Mouse (Mus musculus) CD4-positive helper T cell, adult 2 months (primary cell): ENCODE data around the gene Abhd12b.
A peak's percentile ranks its signal among the peaks of the same experiment; 100 is the strongest.
"Not testable (repeated sequence)": the region's sequence is repeated elsewhere in the genome, so short reads cannot be mapped to it uniquely, and the experiment has no call there.

Experiments used
- DNase-seq: peaks from one replicate; pipeline ENCODE4 v3.0.0-alpha.2; 2012; ENCODE audit warnings: low read depth, missing footprints, low spot score

Abhd12b gene

DNA sequence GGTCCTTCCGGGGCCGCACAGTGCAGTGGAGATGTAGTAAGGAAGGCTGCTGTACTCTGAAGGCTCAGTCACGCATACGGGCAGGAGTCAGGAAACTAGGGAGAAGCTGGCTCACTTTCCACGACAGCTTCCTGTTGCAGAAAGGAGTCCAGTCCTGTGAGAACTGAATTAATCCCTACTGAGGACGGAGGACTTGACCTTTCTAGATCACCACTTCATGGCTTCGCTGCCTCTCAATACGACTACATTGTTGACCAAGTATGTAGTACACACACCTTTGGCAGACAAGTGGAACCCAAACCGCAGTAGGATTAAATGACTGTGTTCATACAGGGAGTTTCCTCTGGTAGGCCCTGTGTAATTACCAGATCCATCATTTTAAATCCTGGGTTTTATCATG, 16.3 kb upstream of the Abhd12b start:
- no peak for DNase-seq

DNA sequence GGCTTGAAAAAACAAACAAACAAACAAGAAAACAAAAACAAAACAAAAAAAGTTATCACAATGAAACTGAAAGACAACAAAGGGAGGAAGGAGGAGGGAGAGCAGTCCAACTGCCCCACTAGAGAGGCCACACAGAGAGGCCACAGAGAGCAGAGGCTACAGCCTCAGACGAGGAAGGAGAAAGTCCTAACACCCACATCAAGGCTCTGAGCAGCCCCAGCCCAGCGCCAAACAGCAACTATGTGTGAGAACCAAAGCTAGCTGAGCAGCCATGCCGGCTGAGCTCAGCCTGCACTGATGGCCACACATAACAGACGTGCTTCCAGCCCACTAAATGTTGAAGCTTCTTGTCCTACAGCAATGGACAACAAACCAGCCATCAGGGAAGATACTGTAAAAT, 14.1 kb upstream of the Abhd12b start:
- DNase-seq, result no peak

DNA sequence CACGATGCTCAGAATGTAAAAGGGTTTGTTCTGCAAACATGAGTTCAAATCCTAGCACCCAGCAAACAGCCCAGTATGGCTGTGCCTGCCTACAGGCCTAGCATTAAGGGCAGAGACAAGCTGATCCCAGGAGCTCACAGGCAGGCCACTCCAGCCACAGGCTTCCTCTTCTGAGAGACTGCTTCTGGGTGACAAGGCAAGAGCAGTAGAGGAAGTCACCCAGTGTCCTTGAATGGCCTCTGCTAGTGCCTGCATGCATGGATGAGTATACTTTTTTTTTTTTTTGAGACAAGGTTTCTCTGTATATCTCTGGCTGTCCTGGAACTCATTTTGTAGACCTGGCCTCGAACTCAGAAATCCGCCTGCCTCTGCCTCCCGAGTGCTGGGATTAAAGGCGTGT, 13.4 kb upstream of the Abhd12b start:
- no peak for DNase-seq

DNA sequence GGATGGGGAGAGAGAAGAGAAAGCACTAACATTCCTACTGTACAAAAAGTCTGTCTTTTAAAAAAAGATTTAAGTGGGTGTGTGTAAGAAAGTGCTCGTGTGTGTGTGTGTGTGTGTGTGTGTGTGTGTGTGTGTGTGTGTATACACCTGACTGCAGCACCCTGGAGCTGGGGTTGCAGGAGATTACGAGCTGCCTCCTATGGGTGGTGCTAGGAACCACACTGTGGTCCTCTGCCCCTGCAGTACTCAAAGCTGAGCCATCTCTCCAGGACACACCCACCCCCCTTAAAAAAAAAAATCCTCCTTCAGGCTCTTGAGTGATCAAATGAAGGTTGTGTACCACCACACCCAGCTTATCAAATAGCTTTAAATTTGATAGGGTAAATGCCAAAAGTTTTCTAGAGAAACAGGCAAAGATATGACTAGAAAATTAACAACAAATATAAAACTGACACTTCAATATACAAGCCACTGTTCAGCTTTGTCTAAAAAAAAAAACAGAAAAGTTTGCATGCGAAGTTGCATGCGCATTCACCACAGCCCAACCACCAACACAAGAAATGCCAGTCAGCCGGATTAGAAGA, 12.9 kb upstream of the Abhd12b start:
- peak; percentile 35 for DNase-seq

DNA sequence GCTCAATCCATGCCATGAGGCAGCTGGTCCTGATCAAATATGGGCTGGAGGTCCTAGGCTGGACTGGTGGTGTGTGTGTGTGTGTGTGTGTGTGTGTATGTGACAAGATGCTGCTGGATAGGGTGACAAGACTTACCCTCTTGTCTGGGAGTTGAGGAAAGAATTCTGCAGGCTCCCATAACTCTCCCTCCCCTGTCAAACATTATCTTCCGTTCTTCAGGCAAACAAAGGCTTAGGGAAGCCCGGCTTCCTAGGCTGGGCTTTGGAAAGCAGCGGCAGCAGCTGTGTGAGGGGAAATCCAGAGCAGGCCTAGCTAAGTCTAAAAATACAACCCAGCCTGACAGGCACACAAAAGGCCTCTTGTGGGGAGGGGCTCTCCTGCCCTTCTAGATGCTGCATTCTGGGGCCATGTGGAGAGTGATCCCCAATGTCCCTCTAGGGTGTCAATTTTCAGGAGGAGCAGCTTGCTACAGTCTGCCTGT, 9.8 kb upstream of the Abhd12b start:
- not testable (repeated sequence) for DNase-seq

DNA sequence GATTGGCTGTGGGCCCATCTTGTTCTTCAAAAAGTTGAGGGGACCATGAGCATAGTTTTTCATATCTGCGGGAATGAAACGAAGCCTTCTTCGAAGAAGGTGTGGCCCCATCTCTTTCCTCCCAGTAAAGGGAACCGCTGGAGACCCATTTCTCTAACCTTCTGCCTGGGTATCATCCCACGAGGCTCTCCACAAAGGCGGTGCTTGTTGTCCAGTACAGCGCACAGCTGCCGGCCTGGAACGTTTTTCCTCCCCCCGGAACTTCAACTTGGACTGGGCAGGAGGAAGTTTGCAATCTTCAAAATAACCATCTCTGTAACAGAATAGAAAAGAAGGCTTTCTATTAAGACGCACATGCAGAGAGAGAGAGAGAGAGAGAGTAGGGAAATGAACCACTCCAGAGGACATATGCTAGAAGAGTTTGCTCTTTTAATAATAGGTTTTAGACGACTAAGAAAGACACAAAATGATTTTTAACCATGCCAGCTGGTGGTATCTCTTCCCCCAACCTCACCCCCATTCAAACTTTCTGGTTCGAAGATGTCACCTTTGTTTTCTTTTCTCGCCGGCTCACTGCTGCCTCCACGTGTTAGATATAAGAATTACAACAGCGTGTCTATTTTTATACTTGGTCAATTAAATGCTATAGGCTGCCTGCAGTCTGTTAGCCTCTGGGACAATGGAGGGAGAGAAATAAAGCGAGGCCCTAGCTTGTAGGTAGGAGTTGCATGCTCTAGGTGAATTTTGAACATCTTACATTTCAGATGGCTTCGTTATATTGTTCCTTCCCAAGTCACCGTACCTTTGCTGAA, 9.1 kb upstream of the Abhd12b start:
- DNase-seq, result peak; percentile 72

DNA sequence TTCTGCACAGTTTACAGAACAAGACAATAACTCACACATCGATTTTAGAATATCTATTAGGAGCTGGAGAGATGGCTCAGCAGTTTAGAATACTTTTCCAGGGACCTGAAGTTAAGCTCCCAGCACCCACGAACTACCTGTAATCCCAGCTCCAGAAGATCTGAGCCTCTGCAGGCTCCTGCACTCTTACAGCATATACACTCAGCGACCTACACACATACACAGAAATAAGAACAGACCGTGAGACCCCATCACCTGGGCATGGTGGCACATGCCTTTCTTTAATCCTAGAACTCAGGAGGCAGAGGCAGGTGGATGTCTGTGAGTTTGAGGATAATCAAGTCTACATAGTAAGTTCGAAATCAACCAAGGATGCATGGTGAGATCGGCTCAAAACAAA, 8.4 kb upstream of the Abhd12b start:
- DNase-seq, result no peak

DNA sequence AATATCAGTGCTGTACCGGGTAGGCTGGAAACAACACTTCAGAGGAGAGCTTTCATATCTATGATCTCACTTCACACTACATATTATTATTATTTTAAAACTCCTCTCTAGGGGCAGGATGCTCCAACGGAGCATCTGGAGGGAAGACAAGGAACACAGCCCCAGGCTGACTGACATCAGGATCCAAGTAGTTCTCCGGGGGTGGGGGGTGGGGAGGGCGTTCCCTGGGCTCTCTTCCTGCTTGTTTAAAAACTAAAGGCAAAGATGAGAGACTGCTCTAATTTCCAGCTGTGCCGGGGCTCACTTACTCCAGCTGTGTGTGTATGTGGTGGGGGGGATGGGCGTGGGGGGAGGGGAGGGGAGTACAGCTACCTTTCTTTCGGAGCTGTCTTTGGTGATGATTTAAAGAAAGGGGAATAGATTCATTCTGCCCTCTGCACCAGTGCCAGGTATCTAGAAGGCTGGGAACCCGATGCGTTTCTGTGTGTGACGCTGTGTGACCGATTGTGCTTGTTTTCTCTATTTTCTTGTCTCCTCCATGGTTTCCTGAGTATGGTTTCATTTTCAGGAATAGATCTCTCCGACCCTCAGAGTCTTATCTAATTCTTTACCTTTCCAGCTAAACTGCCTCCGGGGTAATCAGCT, 5.8 kb upstream of the Abhd12b start:
- DNase-seq, result no peak

DNA sequence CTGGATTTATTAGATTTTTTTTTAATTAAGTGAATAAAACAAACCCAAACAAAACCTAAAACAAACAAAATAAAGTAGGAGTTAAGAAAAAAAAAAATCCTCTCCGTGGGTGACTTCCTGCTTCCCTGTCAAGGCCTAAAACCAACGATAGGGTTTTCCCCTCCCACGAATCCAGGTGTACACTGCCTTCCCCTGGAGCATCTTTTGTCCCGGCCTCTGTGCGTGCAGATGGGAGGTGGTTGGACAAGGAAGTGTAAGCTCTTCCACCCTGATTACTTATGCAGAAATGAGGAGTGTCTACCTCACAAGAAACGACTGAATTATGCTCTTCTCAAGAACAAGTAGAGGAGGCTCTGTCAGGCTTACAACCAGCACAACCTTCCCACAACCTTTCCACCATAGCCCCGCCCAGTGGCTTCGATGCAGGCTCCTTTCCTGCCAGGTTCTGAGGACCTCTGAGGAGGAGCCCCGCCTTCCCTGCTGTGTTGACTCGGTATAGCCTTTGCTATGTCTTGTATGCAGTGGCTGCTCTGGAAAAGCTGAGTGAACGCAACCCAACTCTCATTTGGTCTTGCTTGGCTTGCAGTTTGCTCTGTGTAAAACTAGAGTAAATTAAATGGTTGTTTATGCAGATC, 5.2 kb upstream of the Abhd12b start:
- peak; percentile 52 for DNase-seq

DNA sequence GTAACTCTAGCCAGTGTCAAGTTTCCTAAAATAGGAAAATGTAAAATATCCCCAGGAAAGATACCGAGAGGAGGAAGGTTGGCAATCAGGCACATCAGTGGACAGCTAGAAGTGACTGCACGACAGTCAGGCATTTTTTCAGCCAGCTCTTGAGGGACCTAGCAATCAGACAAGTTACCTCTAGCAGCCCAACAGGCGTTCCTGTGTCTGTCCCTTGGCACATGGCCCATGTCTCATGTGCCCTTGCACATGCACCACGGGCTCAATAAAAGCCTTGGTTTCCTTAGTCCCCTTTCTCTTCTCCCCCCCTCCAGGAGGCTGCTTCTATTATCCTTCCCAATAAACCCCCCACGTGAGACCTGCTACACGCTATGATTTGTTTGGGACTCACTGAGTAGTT, 2.3 kb downstream of the Abhd12b start:
- DNase-seq, result no peak

DNA sequence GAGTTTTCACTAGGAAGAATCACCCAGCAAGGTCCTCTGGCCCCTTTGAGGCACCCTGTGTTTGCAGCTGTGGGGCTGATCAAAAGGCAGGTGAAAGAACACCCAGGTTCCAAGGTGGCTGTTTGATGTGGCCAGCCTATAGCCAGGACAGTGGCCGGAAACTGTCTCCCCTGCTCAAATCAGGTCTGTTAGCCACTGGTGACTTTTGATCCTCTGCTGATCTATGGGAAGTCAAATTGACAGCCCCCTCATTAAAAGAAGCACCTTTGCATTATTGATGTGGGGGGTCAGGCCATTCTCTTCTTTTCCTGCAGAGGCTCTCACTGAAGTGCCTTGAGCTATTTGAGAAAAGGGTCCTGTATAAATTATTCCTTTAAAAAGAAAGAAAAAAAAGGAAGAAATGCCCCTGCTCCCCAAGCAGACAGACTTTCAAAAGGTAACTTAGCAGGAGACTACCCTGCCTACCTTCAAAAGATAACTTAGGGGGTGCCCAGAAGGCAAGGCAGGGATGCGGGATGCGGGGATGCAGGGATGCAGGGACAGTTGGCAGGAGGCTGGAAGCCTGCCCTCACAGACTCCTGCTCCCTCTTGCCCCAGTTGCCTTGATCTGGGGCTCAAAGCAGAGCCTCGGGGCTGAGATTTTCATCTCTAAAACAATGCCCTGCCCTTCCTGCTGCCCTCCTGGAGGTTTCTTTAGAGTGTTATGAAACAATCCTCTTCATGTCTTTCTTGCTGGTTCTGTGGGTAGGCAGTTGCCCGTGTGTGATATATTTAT, 3.5 kb downstream of the Abhd12b start:
- DNase-seq, result no peak

DNA sequence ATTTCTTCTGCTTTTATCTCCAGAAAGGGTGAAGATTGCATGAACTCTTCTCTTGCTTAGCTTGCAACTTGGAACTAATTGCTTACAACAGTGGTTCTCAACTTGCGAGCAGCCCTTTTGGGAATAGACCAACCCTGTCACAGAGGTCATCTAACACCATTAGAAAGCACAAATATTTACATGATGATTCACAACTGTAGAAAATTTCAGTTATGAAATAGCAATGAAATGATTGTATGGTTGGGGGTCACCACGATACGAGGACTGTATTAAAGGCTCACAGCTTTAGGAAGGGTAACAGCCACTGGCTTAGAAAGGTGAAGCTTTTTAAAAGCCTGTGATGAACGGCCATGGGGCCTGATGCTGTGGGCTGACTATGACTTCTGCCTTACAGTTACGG, 7.1 kb downstream of the Abhd12b start:
- DNase-seq, result no peak

DNA sequence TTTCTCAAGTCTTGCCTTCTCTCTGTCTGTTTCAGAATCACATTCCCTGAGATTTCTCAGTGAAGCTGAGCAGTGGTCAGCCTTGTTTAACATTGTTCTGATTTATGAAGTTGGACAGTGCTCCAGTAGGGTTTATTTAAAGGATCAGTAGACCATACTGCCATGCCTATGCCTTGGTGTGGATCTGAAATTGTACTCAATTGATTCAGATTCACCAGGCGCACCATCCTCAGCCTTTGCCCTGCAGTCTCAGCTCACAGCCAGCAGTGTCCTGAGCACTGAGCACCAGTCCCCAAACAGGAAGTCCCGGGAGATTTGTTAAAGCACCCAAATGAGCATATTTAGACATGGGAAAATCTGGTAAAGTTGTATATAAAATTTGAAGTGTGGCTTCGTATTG, 10.8 kb downstream of the Abhd12b start:
- no peak for DNase-seq

DNA sequence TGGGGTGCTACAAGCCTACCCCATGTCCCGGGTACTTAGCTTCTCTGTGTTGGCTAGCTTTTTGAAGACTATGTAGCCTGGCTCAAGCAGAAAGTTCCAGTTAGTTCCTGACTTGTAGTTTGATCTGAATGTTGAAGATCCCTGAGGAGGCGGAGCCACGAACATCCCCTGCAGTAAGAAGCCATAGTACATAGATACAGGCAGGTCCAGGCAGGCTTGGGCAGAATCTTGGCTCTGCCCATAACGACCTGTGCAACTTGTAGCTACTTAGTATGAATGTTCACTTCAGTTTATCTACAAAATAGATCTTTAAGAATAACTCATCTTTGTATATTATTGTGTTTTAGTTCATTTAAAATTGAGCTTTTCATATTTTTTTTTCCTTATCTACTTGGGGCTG, 14.0 kb downstream of the Abhd12b start:
- DNase-seq, result no peak

DNA sequence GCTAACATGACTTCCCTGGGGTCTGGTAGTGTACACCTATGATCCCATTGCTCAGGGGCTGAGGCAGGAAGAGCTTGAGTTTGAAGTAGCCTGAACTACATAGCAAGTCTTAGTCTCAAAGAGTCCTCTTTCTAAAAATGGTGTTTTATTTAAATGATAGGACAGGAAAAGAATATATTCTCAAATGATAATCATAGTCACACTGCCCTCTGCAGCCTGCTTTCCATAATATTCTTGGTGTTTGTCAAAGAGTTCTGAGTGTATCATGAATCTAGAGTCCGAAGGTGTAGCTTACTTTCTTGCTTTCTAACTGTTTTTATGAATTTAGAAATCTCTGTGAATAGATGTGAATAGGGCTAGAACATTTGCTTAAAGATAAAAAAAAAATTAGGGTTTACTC, 16.0 kb downstream of the Abhd12b start:
- DNase-seq, result no peak

DNA sequence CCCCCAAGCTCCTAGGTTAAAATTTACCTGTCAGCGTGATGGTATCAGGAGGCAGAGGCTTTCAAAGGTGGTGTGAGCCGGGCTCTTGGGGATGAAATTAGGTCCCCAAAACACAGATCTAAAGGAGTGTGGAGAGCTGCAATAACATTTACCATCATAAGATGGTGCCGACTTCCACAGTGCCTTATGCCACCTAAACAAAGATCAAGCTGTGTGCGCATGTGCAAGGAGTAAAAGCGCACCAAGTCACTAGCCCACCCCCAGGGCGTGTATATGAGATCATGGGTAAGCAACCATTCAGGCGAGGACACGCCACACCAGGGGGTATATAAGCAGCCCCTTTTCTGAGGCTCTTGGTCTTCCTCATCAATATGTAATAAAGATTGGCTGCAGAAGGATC, 29.6 kb downstream of the Abhd12b start:
- not testable (repeated sequence) for DNase-seq

DNA sequence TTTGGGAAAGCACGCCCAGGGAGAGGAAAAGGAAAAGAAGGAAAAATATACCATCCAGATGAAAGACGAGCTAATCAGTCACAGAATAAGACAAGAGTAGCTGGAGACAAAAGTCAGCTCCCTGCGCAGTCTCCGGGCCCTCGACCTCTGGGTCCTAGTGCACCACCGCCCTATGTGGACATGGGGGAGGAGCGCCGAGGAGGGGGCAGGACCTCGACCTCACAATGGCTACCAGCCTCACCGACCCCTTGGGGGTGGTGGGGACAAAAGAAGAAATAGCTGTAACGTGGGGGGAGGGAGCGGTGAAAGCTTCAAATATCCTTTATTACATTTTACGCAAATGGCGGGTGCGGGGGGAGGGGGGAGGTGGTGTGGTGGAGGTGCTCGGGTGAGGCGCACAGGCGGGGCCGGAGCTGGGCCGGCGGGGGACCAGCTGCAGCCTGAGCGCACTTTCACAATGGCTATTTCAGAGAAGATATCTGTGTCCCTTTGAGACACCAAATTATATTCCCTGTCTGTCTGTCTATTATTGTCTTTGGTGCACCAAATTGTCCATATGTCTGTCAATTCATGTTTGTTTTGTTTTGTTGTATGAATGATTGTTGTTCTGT, 30.3 kb downstream of the Abhd12b start:
- DNase-seq, result no peak

DNA sequence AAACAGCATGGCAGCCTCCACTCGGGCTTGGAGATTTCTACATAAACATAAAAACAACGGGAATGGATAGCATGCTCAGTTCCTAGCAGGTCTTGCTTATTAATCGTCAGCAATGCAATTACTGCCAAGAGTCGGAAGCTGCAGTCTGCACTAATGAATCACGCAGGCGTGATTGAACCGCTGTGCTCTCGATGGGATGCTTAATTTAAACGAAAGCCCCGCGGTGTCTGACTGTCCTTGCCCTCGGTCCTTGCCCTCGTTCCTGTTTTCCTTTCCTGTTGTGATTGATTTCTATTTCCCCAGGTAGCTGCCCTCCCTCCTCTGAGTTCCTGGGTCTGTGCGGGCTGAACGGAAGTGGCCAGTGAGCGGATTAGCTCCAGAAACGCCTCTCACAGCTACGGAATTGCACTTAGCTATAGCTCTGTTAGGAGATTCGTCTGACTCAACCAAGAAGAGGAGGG, 38.4 kb downstream of the Abhd12b start:
- DNase-seq, result no peak

DNA sequence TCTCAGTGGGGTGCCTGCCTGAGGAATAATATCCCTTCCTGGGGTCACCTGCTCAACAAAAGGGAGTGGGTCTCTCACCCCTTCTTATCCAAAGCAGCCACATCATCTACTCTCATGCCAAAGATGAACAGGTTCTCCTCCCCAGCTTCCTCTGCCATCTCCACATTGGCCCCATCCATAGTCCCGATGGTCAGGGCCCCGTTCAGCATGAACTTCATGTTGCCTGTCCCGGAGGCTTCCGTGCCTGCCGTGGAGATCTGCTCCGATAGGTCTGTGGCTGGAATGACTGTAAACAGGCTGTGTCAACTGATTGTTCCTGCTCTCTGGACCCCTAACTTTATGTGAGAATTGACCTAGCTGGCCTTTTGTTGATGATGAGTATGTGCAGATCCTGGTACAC, 41.5 kb downstream of the Abhd12b start:
- DNase-seq, result no peak

DNA sequence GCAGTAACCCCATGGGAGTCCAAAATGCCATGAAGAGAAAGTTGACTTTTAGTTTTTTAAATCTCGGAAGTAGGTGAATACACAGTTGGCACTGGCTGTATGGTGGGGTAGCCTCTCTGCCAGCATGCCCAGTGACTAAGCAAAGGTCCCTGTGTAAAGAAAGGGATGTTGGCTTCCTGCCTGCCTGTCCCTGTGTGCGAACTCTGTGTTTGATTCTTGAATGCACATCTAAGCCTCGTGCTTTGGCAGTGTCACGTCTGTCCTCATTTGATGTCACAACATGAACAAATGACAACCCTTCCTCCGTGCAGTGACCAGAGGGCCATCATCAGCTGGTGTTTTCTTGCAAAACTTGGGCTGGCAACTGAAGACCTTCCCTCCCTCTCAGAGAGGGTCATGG, 42.4 kb downstream of the Abhd12b start:
- DNase-seq, result no peak

DNA sequence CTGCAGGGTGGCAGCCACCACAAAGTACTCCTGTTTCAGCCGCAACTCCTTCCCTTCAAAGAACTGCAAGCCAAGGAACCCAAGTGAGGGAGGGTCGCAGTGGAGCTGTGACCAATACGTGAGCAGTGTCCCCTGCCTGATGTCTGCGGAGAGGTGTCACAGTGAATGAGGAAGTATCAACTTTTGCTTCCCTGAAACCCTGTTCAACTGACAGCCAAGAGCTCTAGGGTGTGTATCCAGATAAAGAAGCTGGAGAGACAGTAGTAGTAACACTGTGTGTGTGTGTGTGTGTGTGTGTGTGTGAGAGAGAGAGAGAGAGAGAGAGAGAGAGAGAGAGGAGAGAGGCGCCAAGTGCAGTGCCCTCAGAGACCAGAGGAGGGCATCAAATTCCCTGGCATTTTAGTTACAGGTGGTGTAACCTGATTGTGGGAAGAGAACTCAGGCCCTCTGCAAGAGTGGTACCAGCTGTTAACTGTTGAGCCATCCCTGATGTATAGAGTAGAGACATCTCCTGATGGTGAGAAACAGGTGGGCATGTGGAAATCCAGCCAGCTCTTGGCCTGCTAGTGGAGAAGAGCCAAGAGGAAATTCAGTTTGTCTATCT, 48.1 kb downstream of the Abhd12b start:
- DNase-seq, result no peak
